9 mouse cellular contexts compared by ENCODE assay signal in the genomic region with DNA sequence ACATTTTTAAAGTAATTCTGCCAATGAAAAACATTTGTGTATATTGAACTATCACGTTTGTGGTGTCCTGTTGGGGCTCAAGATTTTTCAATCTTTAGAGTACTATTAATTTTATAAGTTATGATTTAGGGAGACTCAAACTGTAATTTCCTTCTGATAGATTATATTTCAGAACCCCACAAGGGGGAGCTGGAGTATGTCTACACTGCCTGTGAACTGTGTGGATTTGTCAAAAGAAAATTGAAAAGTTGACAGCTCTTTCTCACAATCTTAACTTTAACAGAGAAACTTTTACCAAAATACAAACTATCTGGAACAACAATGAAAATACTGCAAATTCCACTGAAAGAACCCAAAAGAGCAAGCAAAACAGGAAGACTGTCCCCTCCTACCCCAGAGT.
DNase-seq lines count a peak whose midpoint lies in the region; ATAC-seq and TF ChIP-seq lines count a peak whose summit lies in the region.
"Had no signal": no experiment of that assay in that cellular context is flagged by ENCODE, and none has a peak within 500 bp of the region (broad histone marks: within the 10 kb centered on the region; RNA-seq: fewer than 3 reads in every experiment).

No protein-coding gene starts in this region.

- ATAC-seq in liver, embryonic 14.5 days (ENCODE audit: insufficient read depth) = no peak

- 42% methylated on average over 1 of the region's 1 CpGs for WGBS in liver, embryonic 14.5 days (ENCODE audit: insufficient replicate concordance)

- TF ChIP-seq CTCF in layer of hippocampus, adult 2 months (conservative IDR thresholded peaks at IDR 0.05) = peak; percentile 87
- TF ChIP-seq CTCF in MEL (IDR thresholded peaks at IDR 0.05 in 2 of 3, conservative IDR thresholded peaks at IDR 0.05 in 1 of 3; ENCODE audit: control insufficient read depth in 1 of 3, insufficient read depth in 1 of 3, low read depth in 2 of 3, low read length in 3 of 3, poor library complexity in 1 of 3, severe bottlenecking in 1 of 3) = peak in 2 of 3 experiments; percentile 29 to 63; a peak in 3 of 6 replicates
- peak; percentile 43 for TF ChIP-seq CTCF in liver, embryonic 14.5 days (IDR thresholded peaks at IDR 0.05; ENCODE audit: low read depth)

- H3K79me2 ChIP-seq in MEL (ENCODE audit: control insufficient read depth, insufficient read depth, low read length, poor library complexity) = no peaks in the 10 kb centered on the region

- no peak overlapping the region for H3K27ac ChIP-seq in layer of hippocampus, adult 2 months
- H3K27ac ChIP-seq in MEL (ENCODE audit: control insufficient read depth, low read depth, low read length) = no peak overlapping the region
- no peak overlapping the region for H3K27ac ChIP-seq in liver, embryonic 14.5 days

- TF ChIP-seq POLR2A in MEL (IDR thresholded peaks at IDR 0.05; ENCODE audit: control insufficient read depth in 1 of 2, insufficient read depth in 1 of 2, low read depth in 1 of 2, low read length in 2 of 2, poor library complexity in 1 of 2) = no peak

- no peaks in the 10 kb centered on the region for H3K9me3 ChIP-seq in MEL (replicated peaks; ENCODE audit: insufficient read depth, low read length)
- no peaks in the 10 kb centered on the region for H3K9me3 ChIP-seq in liver, embryonic 14.5 days (ENCODE audit: control insufficient read depth, low read length)

- H3K27me3 ChIP-seq in MEL (ENCODE audit: control insufficient read depth in 1 of 2, insufficient read depth in 2 of 2, low read length in 2 of 2) = no peaks in the 10 kb centered on the region
- H3K27me3 ChIP-seq in liver, embryonic 14.5 days (ENCODE audit: control insufficient read depth, insufficient read depth, low read length) = no peaks in the 10 kb centered on the region

- TF ChIP-seq RAD21 in MEL (IDR thresholded peaks at IDR 0.05; ENCODE audit: low read depth, low read length) = peak; percentile 71

- no peak overlapping the region for H3K9ac ChIP-seq in MEL (ENCODE audit: control insufficient read depth, low read depth, low read length, poor library complexity, severe bottlenecking)
- H3K9ac ChIP-seq in liver, embryonic 14.5 days (replicated peaks) = no peak overlapping the region

- no peak for TF ChIP-seq EP300 in MEL (IDR thresholded peaks at IDR 0.05; ENCODE audit: low read depth in 1 of 2, low read length in 2 of 2)
- TF ChIP-seq EP300 in liver, embryonic 14.5 days (IDR thresholded peaks at IDR 0.05; ENCODE audit: low read depth) = no peak

- no peaks in the 10 kb centered on the region for H3K4me1 ChIP-seq in MEL (ENCODE audit: control insufficient read depth in 1 of 2, insufficient read depth in 2 of 2, low read length in 2 of 2)
- H3K4me1 ChIP-seq in liver, embryonic 14.5 days (replicated peaks; ENCODE audit: control insufficient read depth in 2 of 2, insufficient read depth in 2 of 2, low read length in 1 of 2) = peaks cover 0 to 4% of the 10 kb centered on the region in 2 experiments; a peak in 2 of 4 replicates

- H3K4me3 ChIP-seq in layer of hippocampus, adult 2 months = no peak overlapping the region
- no peak overlapping the region for H3K4me3 ChIP-seq in MEL (ENCODE audit: control insufficient read depth in 1 of 2, insufficient read depth in 1 of 2, low read depth in 2 of 2, low read length in 2 of 2)
- no peak overlapping the region for H3K4me3 ChIP-seq in liver, embryonic 14.5 days (ENCODE audit: insufficient read depth in 1 of 2, low read depth in 2 of 2, low read length in 2 of 2)

- DNase-seq in embryo, embryonic 11 days = peak; percentile 37
- no peak for DNase-seq in embryo, embryonic 9.5 days (ENCODE audit: extremely low spot score)
- peak; percentile 25 to 41 for DNase-seq in layer of hippocampus, adult 2 months (ENCODE audit: low spot score in 2 of 2)
- DNase-seq in layer of hippocampus, adult 11-12 months (ENCODE audit: low spot score) = no peak
- DNase-seq in MEL (ENCODE audit: low read depth, low spot score) = peak; percentile 39
- DNase-seq in liver, embryonic 14.5 days (ENCODE audit: low read depth in 3 of 3, low spot score in 3 of 3) = peak in 1 of 3 experiments; percentile 16
- no peak for DNase-seq in frontal cortex, postnatal 10 days (ENCODE audit: low spot score in 2 of 2)
- DNase-seq in adrenal gland, adult 2 months = no peak
- DNase-seq: cerebellum, postnatal 25 days had no signal

- no peaks in the 10 kb centered on the region for H3K36me3 ChIP-seq in MEL (ENCODE audit: control insufficient read depth in 1 of 2, insufficient read depth in 2 of 2, low read length in 2 of 2)
- peaks cover 6% of the 10 kb centered on the region for H3K36me3 ChIP-seq in liver, embryonic 14.5 days (replicated peaks; ENCODE audit: control insufficient read depth, insufficient read depth, low read depth)

- H3K4me2 ChIP-seq in liver, embryonic 14.5 days (ENCODE audit: low read depth) = no peak overlapping the region

TF ChIP-seq in MEL, 35 proteins besides CTCF, POLR2A, EP300 and RAD21:
- no peak for TF ChIP-seq MYC (IDR thresholded peaks at IDR 0.05; ENCODE audit: low read depth, low read length)
- peak; percentile 74 for TF ChIP-seq SMC3 (IDR thresholded peaks at IDR 0.05; ENCODE audit: low read depth, low read length)
- no peak for TF ChIP-seq RCOR1 (IDR thresholded peaks at IDR 0.05; ENCODE audit: low read depth, low read length)
- TF ChIP-seq SIN3A (IDR thresholded peaks at IDR 0.05; ENCODE audit: low read length) = 0 out of 2 replicates have a peak, but pooled peaks have one; percentile 19
- TF ChIP-seq ZC3H11A (IDR thresholded peaks at IDR 0.05; ENCODE audit: low read depth, low read length) = peak; percentile 62
- TF ChIP-seq USF1 (IDR thresholded peaks at IDR 0.05; ENCODE audit: low read depth, low read length) = no peak
- no peak for TF ChIP-seq MEF2A (IDR thresholded peaks at IDR 0.05; ENCODE audit: extremely low read depth, insufficient replicate concordance, low read depth, low read length, poor library complexity, severe bottlenecking)
- TF ChIP-seq JUND (IDR thresholded peaks at IDR 0.05; ENCODE audit: low read depth, low read length) = 0 out of 2 replicates have a peak, but pooled peaks have one; percentile 13

Comparison
In these comparisons a context has a peak if more than half of its experiments do, and no peak if none do; other contexts are left out.
1. DNase-seq: peak in embryo, embryonic 11 days (single experiment), layer of hippocampus, adult 2 months (2 of 2) and MEL (single experiment); none in embryo, embryonic 9.5 days (single experiment), layer of hippocampus, adult 11-12 months (single experiment), frontal cortex, postnatal 10 days (0 of 2) and adrenal gland, adult 2 months (single experiment).
2. Peak in every context shown above with its lines, with median percentiles within 50 percentile points of each other: CTCF ChIP-seq.